Mouse (Mus musculus): Measurements from ENCODE around the gene Gm6793.

The Gm6793 gene

GRCm38 (mm10) chr8:111984511-111984910 lies 30.3 kb downstream of the Gm6793 start:
- no peak for DNase-seq (ENCODE audit: low read depth)

- DNase-seq (ENCODE audit: low read depth) = no peak
These were observed 32.7 kb downstream of the Gm6793 start for GRCm38 (mm10) chr8:111982116-111982515.

- DNase-seq (ENCODE audit: low read depth) = no peak
These were observed 36.7 kb downstream of the Gm6793 start for GRCm38 (mm10) chr8:111978147-111978546.

GRCm38 (mm10) chr8:111976326-111976725 lies 38.5 kb downstream of the Gm6793 start:
- DNase-seq (ENCODE audit: low read depth) = no peak

- DNase-seq (ENCODE audit: low read depth) = no peak
These were observed 39.1 kb downstream of the Gm6793 start for GRCm38 (mm10) chr8:111975706-111976105.

GRCm38 (mm10) chr8:111974138-111974537 lies 40.7 kb downstream of the Gm6793 start:
- DNase-seq (ENCODE audit: low read depth) = no peak

GRCm38 (mm10) chr8:111968991-111969390 lies 45.8 kb downstream of the Gm6793 start:
- DNase-seq (ENCODE audit: low read depth) = no peak

GRCm38 (mm10) chr8:111968541-111968940 lies 46.3 kb downstream of the Gm6793 start:
- no peak for DNase-seq (ENCODE audit: low read depth)

GRCm38 (mm10) chr8:111967246-111967870 lies 47.5 kb downstream of the Gm6793 start:
- no peak for DNase-seq (ENCODE audit: low read depth)

- no peak for DNase-seq (ENCODE audit: low read depth)
These were observed 49.8 kb downstream of the Gm6793 start for GRCm38 (mm10) chr8:111964849-111965561.

- DNase-seq (ENCODE audit: low read depth) = no peak
These were observed 50.5 kb downstream of the Gm6793 start for GRCm38 (mm10) chr8:111964351-111964750.

- no peak for DNase-seq (ENCODE audit: low read depth)
These were observed 51.3 kb downstream of the Gm6793 start for GRCm38 (mm10) chr8:111963546-111963945.
